Mouse (Mus musculus): ENCODE measurements around the gene Ahdc1.

DNA sequence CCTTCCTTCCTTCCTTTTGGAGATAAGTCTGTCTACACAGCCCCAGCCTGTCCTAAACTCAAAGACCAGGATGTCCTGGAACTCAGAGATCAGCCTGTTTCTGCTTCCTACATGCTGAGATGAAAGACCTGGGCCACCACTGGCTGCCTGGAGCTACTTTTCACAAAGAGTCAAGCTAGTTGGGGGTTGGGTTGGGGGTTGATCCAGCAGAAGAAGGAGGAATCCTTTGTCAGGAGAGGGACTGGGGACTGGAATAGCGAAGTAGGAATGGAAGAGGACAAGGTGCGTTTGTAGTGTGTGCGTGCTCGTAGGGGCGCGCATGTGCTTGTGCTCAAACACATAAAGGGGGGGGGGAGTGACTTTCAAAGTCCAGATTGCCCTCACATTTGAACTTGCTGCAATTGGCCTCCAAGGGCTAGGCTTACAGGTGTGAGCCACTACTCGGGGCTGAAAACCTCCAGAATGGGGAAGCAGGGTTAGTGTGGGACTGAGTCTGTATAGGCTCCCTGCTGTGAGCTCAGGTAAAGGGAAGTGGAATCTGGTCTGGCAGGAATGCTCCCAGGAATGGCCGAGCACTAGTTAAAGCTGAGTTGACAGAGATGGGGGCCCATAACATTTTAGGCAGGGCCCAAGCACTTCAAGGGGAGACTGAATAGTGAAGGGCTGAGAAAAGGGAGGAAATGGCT lies 21.5 kb downstream of the Ahdc1 start:
- TF ChIP-seq EP300 (IDR thresholded peaks at IDR 0.05; ENCODE audit: low read depth) (no peak), CTCF (IDR thresholded peaks at IDR 0.05; ENCODE audit: low read depth) (no peak)

All from heart, postnatal 0 days (tissue).